Mouse (Mus musculus): ENCODE measurements around the gene Wwox. TPM values are rescaled to one million over a fixed set of nuclear protein-coding genes. Genes with fewer than 3 reads are reported as not detected.

Wwox gene
- polyA plus RNA-seq, 1 experiment from 2014 or later, result 16.0 TPM

DNA sequence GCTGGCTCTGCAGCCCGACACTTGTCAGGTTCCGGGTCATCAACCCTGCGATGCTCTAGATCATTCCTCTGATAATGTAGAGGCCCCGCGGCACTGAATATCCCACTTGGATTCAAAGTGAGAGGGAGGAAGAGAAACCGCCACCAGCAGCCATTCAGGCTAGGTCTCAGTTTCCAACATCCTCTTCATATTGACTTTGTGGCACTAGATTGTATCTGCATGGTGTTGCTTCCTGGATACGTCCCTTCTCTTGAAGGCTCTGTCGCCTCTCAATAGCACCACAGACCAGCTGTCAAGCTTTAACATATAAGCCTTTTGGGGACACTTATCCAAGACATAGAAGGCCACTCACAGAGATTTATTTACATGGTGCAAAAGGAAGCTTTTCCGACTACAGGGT lies 502.2 kb downstream of the Wwox start:
- no peaks in the 10 kb centered on the region for H3K9me3 ChIP-seq (replicated peaks)
- no peaks in the 10 kb centered on the region for H3K36me3 ChIP-seq
- 0 out of 2 replicates have a peak, but pooled peaks cover 6% of the 10 kb centered on the region for H3K4me1 ChIP-seq
- no peaks in the 10 kb centered on the region for H3K27me3 ChIP-seq
- WGBS, result 41% methylated on average over 9 of the region's 9 CpGs
- H3K9ac ChIP-seq, result no peak overlapping the region
- no peak overlapping the region for H3K27ac ChIP-seq
- no peak for ATAC-seq (replicated peaks; ENCODE audit: low FRiP score)
- no peak overlapping the region for H3K4me2 ChIP-seq
- H3K4me3 ChIP-seq (replicated peaks), result no peak overlapping the region

DNA sequence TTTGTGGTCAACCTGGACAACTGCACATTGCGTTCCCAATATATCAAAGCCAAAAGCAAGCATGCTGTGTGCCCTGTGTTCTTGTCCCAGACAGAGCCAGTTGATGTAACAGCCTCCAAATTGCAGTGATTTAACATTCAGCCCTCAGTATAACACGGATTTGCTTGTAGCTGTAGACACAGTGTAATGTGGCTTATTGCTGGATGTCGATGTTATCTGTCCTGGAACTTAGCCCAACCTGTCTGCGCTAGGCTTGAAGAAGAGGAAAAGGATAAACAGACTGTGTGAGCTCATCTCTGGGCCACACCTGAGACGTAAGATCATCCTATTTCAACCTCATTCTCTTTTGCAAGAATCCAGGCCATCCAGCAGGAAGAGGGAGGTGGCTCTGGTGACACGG lies 508.5 kb downstream of the Wwox start:
- H3K4me1 ChIP-seq, result 0 out of 2 replicates have a peak, but pooled peaks cover 4% of the 10 kb centered on the region
- ATAC-seq (replicated peaks; ENCODE audit: low FRiP score), result no peak
- no peak overlapping the region for H3K27ac ChIP-seq
- H3K4me2 ChIP-seq, result no peak overlapping the region
- H3K36me3 ChIP-seq, result no peaks in the 10 kb centered on the region
- 63% methylated on average over 6 of the region's 6 CpGs for WGBS
- no peak overlapping the region for H3K4me3 ChIP-seq (replicated peaks)
- no peaks in the 10 kb centered on the region for H3K9me3 ChIP-seq (replicated peaks)
- no peak overlapping the region for H3K9ac ChIP-seq
- H3K27me3 ChIP-seq, result 0 out of 2 replicates have a peak, but pooled peaks cover 3% of the 10 kb centered on the region

DNA sequence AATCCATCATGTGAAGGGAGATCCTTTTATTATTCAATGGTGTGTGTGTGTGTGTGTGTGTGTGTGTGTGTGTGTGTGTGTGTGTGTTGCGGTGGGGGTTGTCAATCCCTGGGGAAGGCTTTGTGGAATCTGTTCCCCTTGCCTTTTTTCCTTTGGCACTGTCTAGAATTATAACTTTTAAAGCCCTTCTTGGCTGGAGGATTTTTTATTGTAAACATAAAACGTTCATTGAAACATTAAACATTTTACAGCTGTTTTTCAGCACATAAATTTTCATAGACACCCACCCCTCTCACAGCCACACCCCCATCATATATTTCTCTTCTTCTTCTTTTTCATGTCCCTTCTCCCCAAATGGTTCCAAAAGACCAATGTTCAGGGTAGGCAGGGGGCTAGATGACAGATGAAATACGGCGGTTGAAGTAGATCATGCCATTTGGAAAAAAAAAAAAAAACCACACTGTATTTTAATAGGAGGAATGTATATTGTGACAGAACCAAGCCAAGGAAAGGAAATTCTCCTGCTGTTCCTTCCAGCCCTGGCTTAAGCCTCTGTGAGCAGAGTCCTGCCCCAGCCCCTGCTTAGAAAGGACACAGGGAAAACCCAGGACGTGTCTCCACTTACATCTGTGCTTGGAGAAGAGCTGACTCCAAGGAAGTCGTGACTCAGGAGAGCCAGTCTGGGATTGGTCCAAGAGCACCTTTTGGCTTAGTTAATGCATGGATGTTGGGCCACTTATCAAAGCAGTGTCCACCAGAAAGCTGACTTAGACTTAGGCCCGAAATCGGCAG lies 517.1 kb downstream of the Wwox start:
- H3K4me2 ChIP-seq, result no peak overlapping the region
- no peaks in the 10 kb centered on the region for H3K27me3 ChIP-seq
- H3K4me1 ChIP-seq, result peaks cover 28% of the 10 kb centered on the region
- no peaks in the 10 kb centered on the region for H3K36me3 ChIP-seq
- no peaks in the 10 kb centered on the region for H3K9me3 ChIP-seq (replicated peaks)
- peak overlapping the region; percentile 80 for H3K27ac ChIP-seq
- WGBS, result 42% methylated on average over 8 of the region's 8 CpGs
- H3K9ac ChIP-seq, result no peak overlapping the region
- peak; percentile 43; the same call in 1 of the 2 replicates for ATAC-seq (replicated peaks; ENCODE audit: low FRiP score)
- H3K4me3 ChIP-seq (replicated peaks), result no peak overlapping the region

DNA sequence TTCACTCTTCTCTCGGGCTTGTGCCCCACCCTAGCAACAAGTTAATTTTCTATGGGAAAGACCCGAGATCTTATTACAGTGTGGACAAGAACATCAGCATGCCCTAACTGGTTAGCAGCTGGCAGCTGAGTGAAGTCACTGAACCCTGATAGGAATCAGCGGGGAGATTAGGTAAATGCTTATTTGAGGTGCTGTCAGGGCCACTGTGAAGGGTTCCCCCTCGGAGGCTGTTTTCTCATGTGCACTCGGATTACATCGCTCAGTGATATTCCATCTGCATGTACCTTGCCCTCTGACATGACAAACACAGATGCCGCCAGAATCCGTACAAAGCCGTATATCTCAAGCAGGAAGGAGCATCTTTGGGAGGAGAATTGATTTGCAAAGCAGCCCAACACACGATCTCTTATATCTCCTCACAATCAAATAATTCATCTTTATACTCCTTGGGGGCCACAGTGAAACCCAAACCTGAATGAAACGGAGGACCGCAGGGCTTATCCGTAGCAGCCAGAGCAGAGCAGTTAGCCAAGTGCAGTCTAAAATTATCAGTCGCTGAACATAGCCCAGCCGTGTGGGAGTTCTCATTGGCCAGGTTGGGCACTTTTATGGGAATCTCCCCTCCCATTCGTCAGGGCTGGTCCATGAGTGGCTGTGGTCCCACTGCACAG lies 519.1 kb downstream of the Wwox start:
- peak; percentile 74 for ATAC-seq (replicated peaks; ENCODE audit: low FRiP score)
- H3K36me3 ChIP-seq, result no peaks in the 10 kb centered on the region
- no peaks in the 10 kb centered on the region for H3K27me3 ChIP-seq
- H3K4me3 ChIP-seq (replicated peaks), result no peak overlapping the region
- peaks cover 31% of the 10 kb centered on the region for H3K4me1 ChIP-seq
- H3K9me3 ChIP-seq (replicated peaks), result no peaks in the 10 kb centered on the region
- no peak overlapping the region; the same call in 1 of the 2 replicates for H3K27ac ChIP-seq
- H3K9ac ChIP-seq, result no peak overlapping the region
- 27% methylated on average over 16 of the region's 16 CpGs for WGBS
- 0 out of 2 replicates have a peak overlapping the region, but pooled peaks have one; percentile 19 for H3K4me2 ChIP-seq

DNA sequence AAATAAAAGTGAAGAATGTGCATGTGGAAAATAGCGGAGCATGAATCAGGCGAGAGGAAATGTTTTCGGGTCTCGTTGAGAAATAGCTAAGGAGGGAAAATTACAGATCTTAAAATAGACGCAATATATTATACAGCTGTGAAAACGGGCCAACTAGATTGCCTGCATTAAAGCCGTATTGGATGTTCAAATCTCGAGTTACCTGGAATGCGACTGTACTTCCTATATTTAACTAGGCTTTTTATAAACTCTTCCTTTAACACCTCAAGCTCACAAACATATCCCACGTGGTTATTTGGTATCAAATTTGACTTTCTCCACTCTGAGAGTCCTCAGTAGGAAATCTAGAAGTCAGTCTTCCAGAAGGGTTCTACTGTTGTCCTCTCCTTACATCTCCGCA lies 520.0 kb downstream of the Wwox start:
- H3K4me1 ChIP-seq, result peaks cover 31% of the 10 kb centered on the region
- WGBS, result 43% methylated on average over 11 of the region's 11 CpGs
- no peak for ATAC-seq (replicated peaks; ENCODE audit: low FRiP score)

DNA sequence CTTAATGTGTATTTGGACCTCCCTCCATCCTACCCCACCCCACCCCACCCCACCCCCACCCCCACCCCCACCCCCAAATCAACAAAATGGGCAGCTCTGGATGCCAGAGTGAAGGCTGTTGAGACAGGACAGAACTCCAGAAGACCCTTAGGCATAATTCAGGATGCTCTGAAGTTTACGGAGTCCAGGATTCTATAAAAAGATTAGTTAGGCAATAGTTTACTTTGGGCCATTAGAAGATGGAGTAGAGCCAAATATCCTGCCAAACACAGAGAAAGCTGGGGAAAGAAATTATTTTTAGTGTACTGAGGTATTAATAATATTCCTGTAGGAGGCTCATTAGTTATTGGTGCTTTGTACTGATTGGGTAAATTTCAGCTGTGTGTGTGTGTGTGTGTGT lies 523.0 kb downstream of the Wwox start:
- peaks cover 19% of the 10 kb centered on the region for H3K4me1 ChIP-seq
- 64% methylated on average over 1 of the region's 1 CpGs for WGBS
- no peaks in the 10 kb centered on the region for H3K36me3 ChIP-seq
- no peak overlapping the region for H3K4me2 ChIP-seq
- no peak overlapping the region for H3K9ac ChIP-seq
- no peak overlapping the region for H3K27ac ChIP-seq
- no peaks in the 10 kb centered on the region for H3K9me3 ChIP-seq (replicated peaks)
- H3K27me3 ChIP-seq, result no peaks in the 10 kb centered on the region
- H3K4me3 ChIP-seq (replicated peaks), result no peak overlapping the region
- no peak for ATAC-seq (replicated peaks; ENCODE audit: low FRiP score)

More for the DNA sequence above, 520.0 kb downstream of the Wwox start:
- Histone ChIP-seq H3K9me3 (replicated peaks) (no peaks in the 10 kb centered on the region), H3K36me3 (no peaks in the 10 kb centered on the region), H3K27me3 (no peaks in the 10 kb centered on the region), H3K4me3 (replicated peaks) (no peak overlapping the region), H3K9ac (no peak overlapping the region), H3K4me2 (no peak overlapping the region), H3K27ac (no peak overlapping the region)

DNA sequence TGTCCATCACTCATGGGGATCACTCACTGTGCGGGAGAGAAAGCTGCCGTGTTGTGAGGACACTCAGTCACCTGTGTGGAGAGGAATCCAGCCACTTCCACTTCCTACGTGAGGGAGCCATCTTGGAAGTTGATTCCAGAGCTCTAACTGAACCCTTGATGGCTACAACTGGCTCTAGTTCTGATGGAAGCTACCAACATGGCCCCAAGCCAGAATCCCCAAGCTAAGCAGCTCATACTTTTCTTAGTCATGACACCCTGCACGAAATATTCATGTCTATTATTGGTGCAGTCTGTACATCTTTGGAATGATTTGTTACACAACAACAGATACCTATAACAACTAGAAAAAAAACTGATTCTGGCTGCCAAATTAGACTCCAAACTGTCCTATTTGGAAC lies 523.8 kb downstream of the Wwox start:
- H3K36me3 ChIP-seq, result no peaks in the 10 kb centered on the region
- 90% methylated on average over 4 of the region's 4 CpGs for WGBS
- H3K27me3 ChIP-seq, result no peaks in the 10 kb centered on the region
- H3K4me3 ChIP-seq (replicated peaks), result no peak overlapping the region
- H3K4me1 ChIP-seq, result peaks cover 11% of the 10 kb centered on the region
- H3K27ac ChIP-seq, result no peak overlapping the region
- H3K9ac ChIP-seq, result no peak overlapping the region
- ATAC-seq (replicated peaks; ENCODE audit: low FRiP score), result no peak
- no peak overlapping the region for H3K4me2 ChIP-seq
- H3K9me3 ChIP-seq (replicated peaks), result no peaks in the 10 kb centered on the region

DNA sequence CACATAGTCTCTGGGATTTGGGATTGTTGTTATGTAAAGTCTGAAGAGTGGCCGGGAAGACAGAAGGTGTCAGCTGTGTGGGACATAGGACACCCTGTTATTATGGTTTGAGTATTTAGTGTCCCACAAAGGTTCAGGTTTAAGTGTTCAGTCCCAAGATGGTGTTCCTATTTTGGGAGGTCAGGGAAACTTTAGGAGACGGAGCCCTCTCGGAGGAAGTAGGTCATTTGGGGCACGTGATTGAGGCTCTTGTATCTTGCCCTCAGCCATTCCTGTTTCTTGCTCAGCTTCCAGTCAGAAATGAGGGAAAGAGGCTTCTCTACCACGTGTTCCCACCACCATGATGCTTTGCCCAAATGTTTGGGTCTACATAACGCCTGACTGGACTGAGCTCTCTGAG lies 524.8 kb downstream of the Wwox start:
- Histone ChIP-seq H3K27ac (no peak overlapping the region), H3K9me3 (replicated peaks) (no peaks in the 10 kb centered on the region), H3K4me2 (no peak overlapping the region), H3K27me3 (no peaks in the 10 kb centered on the region), H3K4me1 (peaks cover 3% of the 10 kb centered on the region), H3K9ac (no peak overlapping the region), H3K36me3 (no peaks in the 10 kb centered on the region), H3K4me3 (replicated peaks) (no peak overlapping the region)
- no peak for ATAC-seq (replicated peaks; ENCODE audit: low FRiP score)
- 85% methylated on average over 6 of the region's 6 CpGs for WGBS

DNA sequence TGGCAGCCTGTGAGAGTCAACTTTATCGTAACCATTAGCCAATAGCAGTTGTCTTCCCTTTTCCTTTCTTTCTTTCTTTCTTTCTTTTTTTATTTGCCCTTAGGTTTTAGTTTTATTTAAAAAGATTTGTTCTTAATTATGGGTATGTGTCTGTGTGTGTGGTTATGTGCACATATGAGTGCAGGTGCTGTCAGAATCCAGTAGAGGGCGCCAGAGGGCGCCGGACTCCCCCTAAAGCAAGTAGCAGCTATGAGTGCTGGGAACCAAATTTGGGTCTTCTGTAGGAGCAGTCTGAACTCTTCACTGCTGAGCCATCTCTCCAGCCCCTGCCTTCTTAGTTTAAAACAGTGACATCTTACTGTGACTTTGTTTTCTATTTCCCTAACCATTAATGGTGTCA lies 529.4 kb downstream of the Wwox start:
- no peak for ATAC-seq (replicated peaks; ENCODE audit: low FRiP score)
- Histone ChIP-seq H3K9ac (no peak overlapping the region), H3K27ac (no peak overlapping the region), H3K4me3 (replicated peaks) (no peak overlapping the region), H3K9me3 (replicated peaks) (no peaks in the 10 kb centered on the region), H3K4me2 (no peak overlapping the region), H3K4me1 (peaks cover 6% of the 10 kb centered on the region; the same call in 1 of the 2 replicates), H3K36me3 (no peaks in the 10 kb centered on the region), H3K27me3 (no peaks in the 10 kb centered on the region)
- 85% methylated on average over 4 of the region's 4 CpGs for WGBS

DNA sequence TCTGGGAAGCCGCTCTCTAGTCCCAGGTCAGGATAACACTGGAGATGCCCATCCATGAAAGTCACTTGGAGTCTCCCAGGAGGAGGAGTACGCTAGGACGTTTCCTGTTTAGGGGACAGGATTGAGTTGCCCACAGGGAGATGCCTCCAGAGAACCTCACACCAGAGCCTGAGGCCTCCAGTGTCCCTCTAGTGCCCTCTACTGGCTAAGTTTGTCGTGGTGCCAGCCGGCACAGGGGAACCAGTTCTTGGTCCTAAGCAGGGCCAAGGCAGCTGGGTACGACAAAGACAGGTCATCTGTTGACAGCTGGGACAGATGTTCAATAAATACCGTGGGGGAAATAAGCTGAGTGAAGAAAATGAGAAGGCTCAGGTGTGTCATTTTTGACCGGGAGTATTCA lies 531.9 kb downstream of the Wwox start:
- no peaks in the 10 kb centered on the region for H3K27me3 ChIP-seq
- H3K4me2 ChIP-seq, result no peak overlapping the region
- ATAC-seq (replicated peaks; ENCODE audit: low FRiP score), result peak; percentile 40; the same call in 1 of the 2 replicates
- no peak overlapping the region for H3K27ac ChIP-seq
- H3K36me3 ChIP-seq, result no peaks in the 10 kb centered on the region
- no peak overlapping the region for H3K9ac ChIP-seq
- H3K4me1 ChIP-seq, result peaks cover 10% of the 10 kb centered on the region; the same call in 1 of the 2 replicates
- WGBS, result 39% methylated on average over 8 of the region's 8 CpGs
- no peak overlapping the region for H3K4me3 ChIP-seq (replicated peaks)
- no peaks in the 10 kb centered on the region for H3K9me3 ChIP-seq (replicated peaks)

DNA sequence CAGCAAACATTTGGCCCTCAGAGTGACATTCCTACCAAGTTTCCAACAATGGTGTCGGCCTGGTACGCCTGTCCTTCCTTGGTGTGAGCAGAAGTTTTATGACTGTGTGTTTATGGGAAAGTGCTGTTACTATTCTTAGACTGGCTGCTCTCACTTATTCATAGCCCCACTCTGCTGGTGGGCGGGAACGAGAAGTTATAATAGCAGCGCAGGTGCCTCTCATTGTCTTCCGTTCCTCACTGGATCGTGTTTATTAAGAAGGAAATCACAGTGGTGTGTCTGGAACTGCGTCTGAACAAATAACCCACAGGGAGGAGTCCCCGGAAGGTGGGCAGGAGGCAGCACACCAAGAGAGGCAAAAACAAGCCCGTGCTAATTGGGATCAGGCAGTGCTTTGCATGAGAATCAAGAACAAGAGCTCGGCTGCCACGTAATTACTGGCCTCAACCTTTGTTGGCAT lies 533.6 kb downstream of the Wwox start:
- H3K4me3 ChIP-seq (replicated peaks), result no peak overlapping the region
- no peak overlapping the region for H3K9ac ChIP-seq
- H3K27ac ChIP-seq, result no peak overlapping the region
- no peaks in the 10 kb centered on the region for H3K9me3 ChIP-seq (replicated peaks)
- H3K4me2 ChIP-seq, result no peak overlapping the region
- ATAC-seq (replicated peaks; ENCODE audit: low FRiP score), result no peak
- H3K27me3 ChIP-seq, result no peaks in the 10 kb centered on the region
- H3K4me1 ChIP-seq, result peaks cover 10% of the 10 kb centered on the region; the same call in 1 of the 2 replicates
- 29% methylated on average over 12 of the region's 12 CpGs for WGBS
- no peaks in the 10 kb centered on the region for H3K36me3 ChIP-seq

DNA sequence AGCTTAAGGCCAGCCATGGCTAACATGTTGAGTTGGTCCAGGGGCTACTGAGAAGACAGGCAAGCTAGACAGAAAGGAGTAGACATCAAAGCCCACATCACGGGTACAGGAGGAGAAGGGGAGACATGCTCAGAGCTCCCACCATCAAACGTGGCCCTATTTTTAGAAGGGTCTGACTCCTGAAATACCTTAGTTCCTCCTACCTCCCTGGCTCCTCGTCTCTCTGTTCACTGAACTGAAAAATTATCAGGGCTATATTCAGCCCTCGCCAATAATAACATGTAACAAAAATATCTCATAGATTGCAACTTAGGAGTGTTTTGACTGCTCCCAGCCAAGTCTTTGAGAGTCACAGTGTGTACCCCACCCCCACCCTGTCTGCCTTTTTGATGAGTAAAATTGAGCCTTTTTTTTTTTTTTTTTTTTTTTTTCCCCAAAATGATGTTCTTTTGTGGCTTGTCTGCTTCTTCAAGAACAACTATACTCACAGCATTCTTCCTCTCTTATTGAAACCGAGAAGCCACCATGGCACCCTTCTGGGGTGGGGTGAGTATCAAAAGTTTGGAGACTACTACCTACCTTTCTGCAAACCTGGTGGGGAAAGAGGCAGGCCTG lies 535.0 kb downstream of the Wwox start:
- Histone ChIP-seq H3K27ac (no peak overlapping the region), H3K9ac (no peak overlapping the region), H3K27me3 (no peaks in the 10 kb centered on the region), H3K4me3 (replicated peaks) (no peak overlapping the region), H3K36me3 (no peaks in the 10 kb centered on the region), H3K4me1 (peaks cover 17% of the 10 kb centered on the region; the same call in 1 of the 2 replicates), H3K9me3 (replicated peaks) (no peaks in the 10 kb centered on the region), H3K4me2 (no peak overlapping the region)
- WGBS, result 50% methylated on average over 5 of the region's 5 CpGs
- no peak for ATAC-seq (replicated peaks; ENCODE audit: low FRiP score)
